Mouse (Mus musculus): Measurements from ENCODE around the gene C130026I21Rik. TPM values are rescaled to one million over a fixed set of nuclear protein-coding genes. Genes with fewer than 3 reads are reported as not detected.
"Not testable (repeated sequence)": the region's sequence is repeated elsewhere in the genome, so short reads cannot be mapped to it uniquely, and the experiment has no call there.

The C130026I21Rik gene
- polyA plus RNA-seq, 1 experiment from 2014 or later, result 0.63 TPM

- not testable (repeated sequence) for H3K4me3 ChIP-seq (replicated peaks; ENCODE audit: low read length); H3K36me3 ChIP-seq (ENCODE audit: control insufficient read depth, insufficient read depth, low read length); H3K27ac ChIP-seq (ENCODE audit: low read length); H3K9ac ChIP-seq (ENCODE audit: low read length); H3K4me1 ChIP-seq (ENCODE audit: control insufficient read depth, insufficient read depth, low read length); ATAC-seq (ENCODE audit: insufficient read depth, low FRiP score); H3K27me3 ChIP-seq (ENCODE audit: control insufficient read depth, insufficient read depth, low read length); H3K4me2 ChIP-seq (ENCODE audit: low read depth, low read length); H3K9me3 ChIP-seq (replicated peaks; ENCODE audit: control insufficient read depth, low read length)
- 66% methylated on average over 3 of the region's 4 CpGs for WGBS
Observed at GRCm38 (mm10) chr1:85244941-85245340, 25.4 kb downstream of the C130026I21Rik start.

- not testable (repeated sequence) for H3K4me3 ChIP-seq (replicated peaks; ENCODE audit: low read length); H3K4me2 ChIP-seq (ENCODE audit: low read depth, low read length); H3K9ac ChIP-seq (ENCODE audit: low read length); H3K4me1 ChIP-seq (ENCODE audit: control insufficient read depth, insufficient read depth, low read length); ATAC-seq (ENCODE audit: insufficient read depth, low FRiP score); H3K9me3 ChIP-seq (replicated peaks; ENCODE audit: control insufficient read depth, low read length); H3K27ac ChIP-seq (ENCODE audit: low read length); H3K36me3 ChIP-seq (ENCODE audit: control insufficient read depth, insufficient read depth, low read length); H3K27me3 ChIP-seq (ENCODE audit: control insufficient read depth, insufficient read depth, low read length)
- WGBS, result 57% methylated on average over 2 of the region's 2 CpGs
Observed at GRCm38 (mm10) chr1:85243023-85243422, 27.3 kb downstream of the C130026I21Rik start.

DNA sequence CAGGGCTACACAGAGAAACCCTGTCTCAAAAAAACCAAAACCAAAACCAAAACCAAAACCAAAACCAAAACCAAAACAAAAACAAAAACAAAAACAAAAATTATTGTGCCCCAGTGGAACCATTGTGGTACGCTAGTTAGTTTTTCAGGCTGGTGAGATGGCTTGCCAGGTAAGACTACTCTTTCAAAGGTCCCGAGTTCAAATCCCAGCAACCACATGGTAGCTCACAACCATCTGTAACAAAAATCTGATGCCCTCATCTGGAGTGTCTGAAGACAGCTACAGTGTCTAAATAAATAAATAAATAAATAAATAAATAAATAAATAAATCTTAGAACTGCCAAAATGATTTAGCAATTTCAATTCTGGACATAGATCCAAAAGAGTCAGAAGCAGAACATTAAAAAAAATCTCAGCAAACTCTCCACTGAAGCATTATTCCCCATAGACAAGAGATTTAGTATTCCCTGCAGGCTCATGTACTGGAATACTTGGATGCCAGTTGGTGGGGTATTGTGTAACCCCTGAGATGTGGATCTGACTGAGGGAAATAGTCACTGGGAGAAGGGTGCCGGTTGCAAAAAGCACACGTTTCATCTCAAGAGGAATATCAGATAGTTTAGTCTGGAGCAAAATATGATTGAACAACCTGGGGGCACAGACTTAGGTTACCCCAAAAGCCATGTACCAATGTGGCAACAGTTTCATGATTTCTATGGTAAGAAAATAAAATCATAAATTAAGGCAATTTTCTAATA lies 31.2 kb downstream of the C130026I21Rik start:
- not testable (repeated sequence) for H3K27me3 ChIP-seq (ENCODE audit: control insufficient read depth, insufficient read depth, low read length); H3K27ac ChIP-seq (ENCODE audit: low read length); ATAC-seq (ENCODE audit: insufficient read depth, low FRiP score); H3K9ac ChIP-seq (ENCODE audit: low read length); H3K9me3 ChIP-seq (replicated peaks; ENCODE audit: control insufficient read depth, low read length); H3K4me2 ChIP-seq (ENCODE audit: low read depth, low read length); H3K4me1 ChIP-seq (ENCODE audit: control insufficient read depth, insufficient read depth, low read length); H3K36me3 ChIP-seq (ENCODE audit: control insufficient read depth, insufficient read depth, low read length); H3K4me3 ChIP-seq (replicated peaks; ENCODE audit: low read length)
- 76% methylated on average over 4 of the region's 4 CpGs for WGBS

DNA sequence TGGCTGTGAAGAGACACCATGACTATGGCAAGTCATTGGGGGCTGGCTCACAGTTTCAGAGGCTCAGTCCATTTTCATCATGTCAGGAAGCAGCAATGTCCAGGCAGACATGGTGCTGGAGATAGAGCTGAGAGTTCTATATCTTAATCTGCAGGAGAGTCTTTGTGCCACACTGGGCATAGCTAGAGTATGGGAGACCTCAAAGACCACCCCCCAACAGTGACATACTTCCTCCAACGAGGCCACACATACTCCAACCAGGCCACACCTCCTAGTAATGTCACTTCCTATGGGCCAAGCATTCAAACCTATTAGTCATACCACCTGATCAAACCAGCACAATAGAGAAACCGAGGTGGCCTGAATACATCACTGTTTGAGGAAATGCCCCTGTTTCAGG lies 63.8 kb downstream of the C130026I21Rik start:
- not testable (repeated sequence) for H3K27me3 ChIP-seq (ENCODE audit: control insufficient read depth, insufficient read depth, low read length); H3K36me3 ChIP-seq (ENCODE audit: control insufficient read depth, insufficient read depth, low read length); H3K27ac ChIP-seq (ENCODE audit: low read length); H3K4me2 ChIP-seq (ENCODE audit: low read depth, low read length); H3K9me3 ChIP-seq (replicated peaks; ENCODE audit: control insufficient read depth, low read length); ATAC-seq (ENCODE audit: insufficient read depth, low FRiP score); H3K4me1 ChIP-seq (ENCODE audit: control insufficient read depth, insufficient read depth, low read length); H3K9ac ChIP-seq (ENCODE audit: low read length); H3K4me3 ChIP-seq (replicated peaks; ENCODE audit: low read length)
- 47% methylated on average over 1 of the region's 2 CpGs for WGBS

DNA sequence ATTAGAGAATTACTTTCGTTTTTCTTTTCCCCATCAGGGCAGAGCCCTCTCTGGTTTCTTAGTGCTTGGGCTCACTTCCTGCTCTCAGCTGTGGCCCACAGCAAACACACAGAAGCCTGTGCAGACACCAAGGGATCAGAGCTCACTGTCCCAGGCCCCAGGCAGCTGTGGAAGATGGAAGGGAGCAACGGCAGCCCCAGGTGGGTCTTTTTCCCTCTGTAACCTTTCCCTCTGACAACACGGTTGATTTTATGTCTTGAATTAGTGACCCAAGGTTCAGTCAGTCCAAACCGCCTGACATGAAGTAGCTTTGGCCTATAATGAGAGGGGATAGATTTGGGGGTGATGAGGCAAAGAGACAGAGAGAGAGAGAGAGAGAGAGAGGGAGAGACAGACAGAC lies 70.8 kb downstream of the C130026I21Rik start:
- not testable (repeated sequence) for H3K36me3 ChIP-seq (ENCODE audit: control insufficient read depth, insufficient read depth, low read length); H3K27me3 ChIP-seq (ENCODE audit: control insufficient read depth, insufficient read depth, low read length); H3K4me2 ChIP-seq (ENCODE audit: low read depth, low read length); H3K9me3 ChIP-seq (replicated peaks; ENCODE audit: control insufficient read depth, low read length); H3K27ac ChIP-seq (ENCODE audit: low read length); H3K4me1 ChIP-seq (ENCODE audit: control insufficient read depth, insufficient read depth, low read length); ATAC-seq (ENCODE audit: insufficient read depth, low FRiP score); H3K9ac ChIP-seq (ENCODE audit: low read length); H3K4me3 ChIP-seq (replicated peaks; ENCODE audit: low read length)
- 75% methylated on average over 3 of the region's 4 CpGs for WGBS

- not testable (repeated sequence) for H3K27ac ChIP-seq (ENCODE audit: low read length); H3K9ac ChIP-seq (ENCODE audit: low read length); ATAC-seq (ENCODE audit: insufficient read depth, low FRiP score); H3K4me1 ChIP-seq (ENCODE audit: control insufficient read depth, insufficient read depth, low read length); H3K27me3 ChIP-seq (ENCODE audit: control insufficient read depth, insufficient read depth, low read length); H3K4me3 ChIP-seq (replicated peaks; ENCODE audit: low read length); H3K36me3 ChIP-seq (ENCODE audit: control insufficient read depth, insufficient read depth, low read length); H3K9me3 ChIP-seq (replicated peaks; ENCODE audit: control insufficient read depth, low read length); H3K4me2 ChIP-seq (ENCODE audit: low read depth, low read length)
Observed at GRCm38 (mm10) chr1:85198647-85199350, 71.6 kb downstream of the C130026I21Rik start.

GRCm38 (mm10) chr1:85196732-85197131 lies 73.6 kb downstream of the C130026I21Rik start:
- not testable (repeated sequence) for H3K9me3 ChIP-seq (replicated peaks; ENCODE audit: control insufficient read depth, low read length); H3K36me3 ChIP-seq (ENCODE audit: control insufficient read depth, insufficient read depth, low read length); H3K9ac ChIP-seq (ENCODE audit: low read length); ATAC-seq (ENCODE audit: insufficient read depth, low FRiP score); H3K27ac ChIP-seq (ENCODE audit: low read length); H3K27me3 ChIP-seq (ENCODE audit: control insufficient read depth, insufficient read depth, low read length); H3K4me1 ChIP-seq (ENCODE audit: control insufficient read depth, insufficient read depth, low read length); H3K4me3 ChIP-seq (replicated peaks; ENCODE audit: low read length); H3K4me2 ChIP-seq (ENCODE audit: low read depth, low read length)
- WGBS, result 59% methylated on average over 4 of the region's 4 CpGs

GRCm38 (mm10) chr1:85193761-85194160 lies 76.6 kb downstream of the C130026I21Rik start:
- not testable (repeated sequence) for H3K27me3 ChIP-seq (ENCODE audit: control insufficient read depth, insufficient read depth, low read length); H3K36me3 ChIP-seq (ENCODE audit: control insufficient read depth, insufficient read depth, low read length); H3K9me3 ChIP-seq (replicated peaks; ENCODE audit: control insufficient read depth, low read length); H3K4me1 ChIP-seq (ENCODE audit: control insufficient read depth, insufficient read depth, low read length); H3K4me3 ChIP-seq (replicated peaks; ENCODE audit: low read length); ATAC-seq (ENCODE audit: insufficient read depth, low FRiP score); H3K4me2 ChIP-seq (ENCODE audit: low read depth, low read length); H3K9ac ChIP-seq (ENCODE audit: low read length); H3K27ac ChIP-seq (ENCODE audit: low read length)
- WGBS, result 78% methylated on average over 5 of the region's 5 CpGs

GRCm38 (mm10) chr1:85181981-85182380 lies 88.4 kb downstream of the C130026I21Rik start:
- not testable (repeated sequence) for H3K27ac ChIP-seq (ENCODE audit: low read length); H3K4me3 ChIP-seq (replicated peaks; ENCODE audit: low read length); ATAC-seq (ENCODE audit: insufficient read depth, low FRiP score); H3K9ac ChIP-seq (ENCODE audit: low read length); H3K36me3 ChIP-seq (ENCODE audit: control insufficient read depth, insufficient read depth, low read length); H3K27me3 ChIP-seq (ENCODE audit: control insufficient read depth, insufficient read depth, low read length); H3K4me1 ChIP-seq (ENCODE audit: control insufficient read depth, insufficient read depth, low read length); H3K4me2 ChIP-seq (ENCODE audit: low read depth, low read length); H3K9me3 ChIP-seq (replicated peaks; ENCODE audit: control insufficient read depth, low read length)
- 75% methylated on average over 1 of the region's 3 CpGs for WGBS

Data from stomach, embryonic 16.5 days (tissue).